Mouse (Mus musculus) layer of hippocampus, postnatal 36 days (tissue): Measurements from ENCODE around the gene Cyp26c1. TPM values are rescaled to one million over a fixed set of nuclear protein-coding genes. Genes with fewer than 3 reads are reported as not detected.

Experiments used
- DNase-seq, 2 experiments: peaks; one replicate each; pipeline ENCODE4 v3.0.0; 2022
- total RNA-seq, 2 experiments: library from RNA; stranded (reverse); gene quantifications; 2 replicates each; pipeline ENCODE4 v1.2.3; 2021

The Cyp26c1 gene
- total RNA-seq, 2 experiments from 2014 or later: 0.28 TPM; not detected in 1

DNA sequence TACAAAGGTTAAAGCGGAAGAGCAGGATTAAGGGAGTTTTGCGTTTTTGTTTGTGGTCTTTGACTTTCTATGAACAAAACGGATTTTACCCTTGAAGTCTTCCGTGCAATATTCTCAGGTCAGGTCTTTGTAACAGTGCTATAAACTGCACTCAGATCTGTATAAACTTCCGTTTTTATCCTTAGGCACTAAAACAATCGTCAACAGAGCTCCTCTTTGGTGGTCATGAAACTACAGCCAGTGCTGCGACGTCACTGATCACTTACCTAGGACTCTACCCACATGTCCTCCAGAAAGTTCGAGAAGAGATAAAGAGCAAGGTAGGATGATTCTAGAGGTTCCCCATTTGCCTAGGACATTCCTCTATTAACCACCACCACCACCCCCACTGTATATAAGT, 14.3 kb downstream of the Cyp26c1 start:
- DNase-seq: no peak

GRCm38 (mm10) chr19:37702377-37703076, 17.1 kb downstream of the Cyp26c1 start:
- DNase-seq: no peak

DNA sequence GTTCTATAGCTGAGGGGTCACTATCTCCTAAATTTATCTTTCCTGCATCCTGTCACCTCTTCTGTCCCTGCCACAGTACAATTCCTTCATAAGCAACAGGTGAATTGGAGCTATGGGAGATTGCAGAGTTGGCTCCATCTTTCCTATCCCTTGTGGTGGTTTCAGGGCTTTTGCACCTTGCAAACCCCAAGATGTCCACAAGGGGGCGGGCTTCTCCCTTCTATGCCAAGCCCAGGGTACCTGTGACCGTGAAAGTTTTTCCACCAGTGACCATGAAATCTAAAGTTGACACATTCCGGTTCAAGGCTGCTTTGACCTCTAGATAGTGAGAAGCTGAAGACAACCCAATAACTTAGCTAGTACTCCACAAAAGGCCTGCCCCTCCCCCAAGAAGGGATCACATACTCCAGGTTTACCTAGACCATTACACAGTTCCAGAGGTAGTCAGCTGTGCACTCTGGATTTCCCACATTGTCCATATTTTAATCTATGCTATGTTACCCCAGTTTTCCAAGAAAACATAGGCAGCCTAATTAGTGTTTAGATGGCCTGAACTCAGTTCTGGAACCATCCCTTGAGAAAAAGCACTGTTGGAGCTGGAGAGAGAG, 18.6 kb downstream of the Cyp26c1 start:
- peak; percentile 54 to 70 for DNase-seq

DNA sequence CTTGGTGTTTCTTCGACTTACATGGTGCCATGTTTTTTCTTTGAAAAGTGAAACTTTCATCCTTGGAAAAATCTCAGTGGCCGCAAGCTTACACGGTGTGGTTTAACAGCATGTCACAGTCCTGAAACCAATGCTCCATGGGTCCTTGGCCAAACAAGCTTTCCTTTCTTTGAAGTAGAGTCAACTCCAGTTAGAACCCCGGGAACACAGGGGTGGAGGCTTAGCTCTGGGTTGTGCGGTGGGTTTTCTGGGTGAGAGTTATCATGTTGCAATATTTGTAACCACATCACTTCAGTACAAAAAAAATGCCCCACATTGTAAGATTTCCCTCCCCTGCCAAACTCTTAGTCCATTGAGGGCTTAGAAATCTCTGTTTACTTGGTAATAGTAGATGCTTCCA, 20.3 kb downstream of the Cyp26c1 start:
- no peak for DNase-seq

DNA sequence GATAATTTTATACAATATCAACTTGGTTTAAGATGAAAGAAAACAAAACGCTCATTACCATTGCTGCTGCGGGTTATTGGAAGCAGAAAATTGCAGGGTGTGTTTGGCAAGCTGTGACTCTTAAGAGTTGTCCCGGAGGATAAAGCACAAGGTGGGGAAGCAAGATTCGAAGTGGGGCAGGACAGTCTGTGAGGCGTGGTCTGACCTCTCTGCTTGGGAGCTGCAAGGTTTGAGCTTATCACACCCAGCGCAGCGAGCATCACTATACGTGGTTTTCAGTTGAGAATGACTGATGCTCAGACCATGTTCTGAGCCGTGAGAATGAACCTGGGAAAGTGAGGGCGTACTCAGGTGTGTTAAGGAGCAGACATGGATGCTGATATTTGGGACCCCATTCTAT, 29.3 kb downstream of the Cyp26c1 start:
- DNase-seq: no peak

- no peak for DNase-seq
Observed at GRCm38 (mm10) chr19:37715980-37716379, 30.6 kb downstream of the Cyp26c1 start.

DNA sequence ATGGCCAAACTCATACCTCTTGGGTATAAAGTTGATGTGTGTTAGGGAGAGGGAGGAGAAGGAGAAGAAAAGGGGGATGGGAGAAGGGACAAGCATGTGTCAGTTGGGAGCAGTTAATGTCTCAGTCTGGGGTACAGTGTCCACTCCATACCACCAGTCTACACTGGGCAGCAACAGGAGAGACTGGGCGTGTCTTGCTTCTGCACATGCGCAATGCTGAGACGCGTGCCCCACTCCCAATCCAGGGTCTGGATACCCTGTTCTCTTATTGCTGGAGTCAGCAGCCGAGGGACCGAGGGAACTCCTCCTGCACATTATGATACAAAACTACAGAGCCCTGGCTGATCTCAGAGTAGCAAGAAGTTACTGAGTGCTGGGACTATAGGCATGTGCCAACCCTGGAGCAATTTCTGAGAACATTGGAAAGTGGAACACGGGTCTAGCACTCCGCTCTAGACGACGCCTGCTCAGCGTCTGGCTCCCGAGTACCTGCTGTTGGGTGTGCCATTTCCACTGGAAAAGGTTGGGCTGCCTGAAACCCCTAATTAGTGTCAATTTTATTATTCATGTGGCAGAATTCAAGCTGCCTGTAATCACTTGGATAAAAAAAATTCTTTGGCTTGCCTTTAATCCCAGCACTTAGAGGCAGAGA, 31.3 kb downstream of the Cyp26c1 start:
- no peak for DNase-seq

DNA sequence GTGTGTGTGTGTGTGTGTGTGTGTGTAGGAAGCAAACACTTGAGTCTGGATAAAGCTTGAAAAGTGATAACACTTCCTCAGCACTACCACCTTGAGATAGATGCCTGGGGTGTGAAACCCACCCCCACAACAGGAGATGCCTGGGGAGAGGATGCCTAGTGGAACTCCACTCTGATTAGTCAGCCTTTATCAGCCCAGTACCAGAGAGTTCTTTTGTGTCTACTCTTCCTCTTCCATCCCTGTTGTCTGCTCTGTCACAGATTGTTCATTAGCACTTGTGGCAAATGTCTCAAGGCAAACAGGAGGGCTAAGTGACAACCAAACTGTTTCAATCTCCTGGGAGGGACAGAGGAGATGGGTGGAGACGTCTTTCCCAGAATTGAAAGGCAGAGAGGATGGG, 33.8 kb downstream of the Cyp26c1 start:
- DNase-seq: no peak

GRCm38 (mm10) chr19:37724591-37724990, 39.2 kb downstream of the Cyp26c1 start:
- DNase-seq: no peak

GRCm38 (mm10) chr19:37726585-37726984, 41.2 kb downstream of the Cyp26c1 start:
- no peak for DNase-seq

GRCm38 (mm10) chr19:37727366-37727765, 42.0 kb downstream of the Cyp26c1 start:
- DNase-seq: no peak

DNA sequence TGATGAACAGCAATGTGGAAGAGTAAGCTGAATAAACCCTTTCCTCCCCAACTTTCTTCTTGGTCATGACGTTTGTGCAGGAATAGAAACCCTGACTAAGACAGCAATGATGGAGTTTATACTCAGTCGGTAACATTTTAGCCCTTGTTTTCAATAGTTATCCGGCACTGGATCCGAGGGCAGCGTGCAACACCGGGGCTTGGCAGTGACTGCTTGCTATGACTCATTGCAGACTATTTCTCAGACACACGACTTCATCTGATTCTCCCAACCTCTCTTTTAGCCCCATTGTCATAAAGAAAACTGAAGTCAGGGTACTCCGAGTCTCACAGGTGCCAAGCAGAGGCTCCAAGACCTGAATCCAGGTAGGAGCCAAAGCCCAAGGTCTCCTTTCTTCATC, 50.0 kb downstream of the Cyp26c1 start:
- no peak for DNase-seq

DNA sequence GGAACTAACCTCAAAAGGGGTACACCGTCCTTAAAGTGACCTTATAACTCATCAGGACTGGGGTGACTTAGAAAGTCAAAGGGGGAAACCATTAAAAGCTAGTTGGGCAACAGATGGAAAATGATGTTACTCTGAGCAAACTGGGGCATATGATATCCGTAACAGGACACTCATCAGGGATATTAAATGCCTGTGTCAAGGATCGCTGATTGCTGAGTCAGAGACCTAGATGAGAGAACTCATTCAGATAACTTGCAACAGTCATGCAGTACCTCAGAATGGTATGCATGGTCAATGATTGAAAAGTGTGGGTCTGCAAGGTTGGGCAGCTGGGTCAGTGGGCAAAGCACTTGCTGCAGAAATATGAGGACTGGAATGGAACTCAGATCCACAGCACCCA, 53.2 kb downstream of the Cyp26c1 start:
- no peak for DNase-seq

DNA sequence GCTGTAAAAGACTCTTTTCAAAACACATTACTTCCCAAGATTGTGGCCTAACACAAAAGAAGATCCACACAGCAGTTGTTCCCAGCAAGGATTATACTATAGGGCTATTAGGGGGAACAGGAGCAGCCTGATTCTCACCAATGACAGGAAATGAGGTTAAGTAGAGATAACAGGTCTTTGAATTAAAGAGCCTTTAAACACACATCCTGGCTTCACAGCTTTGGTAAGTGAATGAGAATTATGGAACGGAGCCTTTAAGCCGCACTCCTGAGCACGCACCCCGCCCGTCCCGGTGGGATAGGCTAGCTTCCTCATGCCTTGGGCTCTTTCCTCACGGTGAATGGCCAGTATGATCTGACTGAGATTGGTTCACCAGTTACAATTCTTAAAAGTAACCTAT, 54.7 kb downstream of the Cyp26c1 start:
- DNase-seq: no peak

Other genes starting within 250 kb of the Cyp26c1 start
- gene Exoc6, start 135.2 kb upstream of the Cyp26c1 start, total RNA-seq: 10 to 100 TPM; 48.1 to 52.3 TPM
- under 1 TPM; 0.58 to 0.75 TPM for gene Cyp26a1, start 12.2 kb downstream of the Cyp26c1 start, total RNA-seq